Mouse (Mus musculus): ENCODE data around the gene Syn3. TPM values are rescaled to one million over a fixed set of nuclear protein-coding genes. Genes with fewer than 3 reads are reported as not detected.

Gene Syn3
- polyA plus RNA-seq, 1 experiment from 2014 or later, result 7.9 TPM

DNA sequence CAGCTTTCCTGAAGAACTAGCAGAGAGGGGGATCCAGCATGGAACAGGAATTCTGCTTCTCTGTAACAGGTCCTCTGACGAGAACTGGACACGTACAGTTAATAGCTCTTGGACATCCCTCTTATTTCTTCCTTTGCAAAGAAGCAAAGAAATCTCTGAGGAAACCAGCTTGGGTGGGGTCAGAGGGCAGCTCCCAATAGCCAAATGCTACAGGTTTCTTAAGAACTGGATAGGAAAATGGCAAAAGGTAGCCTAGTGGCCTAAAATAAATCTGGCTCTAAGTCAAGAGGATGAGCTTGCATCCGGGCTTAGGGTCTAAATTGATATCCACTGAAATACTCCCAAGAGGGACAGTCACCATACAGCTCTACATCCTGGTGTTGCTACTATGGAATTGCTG lies 225.9 kb downstream of the Syn3 start:
- no peaks in the 10 kb centered on the region for H3K36me3 ChIP-seq
- 91% methylated on average over 3 of the region's 3 CpGs for WGBS
- no peaks in the 10 kb centered on the region for H3K4me1 ChIP-seq
- H3K27ac ChIP-seq, result no peak overlapping the region
- H3K9ac ChIP-seq, result no peak overlapping the region
- H3K27me3 ChIP-seq, result no peaks in the 10 kb centered on the region
- H3K4me2 ChIP-seq (replicated peaks), result no peak overlapping the region
- ATAC-seq (ENCODE audit: low FRiP score), result no peak
- no peak overlapping the region for H3K4me3 ChIP-seq
- no peaks in the 10 kb centered on the region for H3K9me3 ChIP-seq (replicated peaks)

DNA sequence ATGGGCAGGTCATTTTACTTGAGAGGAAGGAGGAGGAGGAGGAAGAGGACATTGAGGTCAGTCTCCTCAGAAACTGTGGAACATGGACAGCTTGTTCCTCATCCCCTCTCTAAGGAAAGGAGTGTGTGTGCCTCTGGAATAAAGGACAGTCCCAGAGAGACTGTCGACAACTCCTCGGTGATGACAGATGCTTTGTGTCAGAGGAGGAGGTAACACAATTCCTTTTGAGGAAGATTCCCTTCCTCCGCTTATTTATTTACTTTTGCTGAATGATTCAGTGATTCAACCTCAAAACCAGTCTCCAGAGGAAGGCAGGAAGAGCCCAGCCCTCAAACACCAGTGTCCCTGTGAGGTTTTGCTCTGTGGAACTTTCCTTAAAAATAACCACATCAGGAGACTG lies 228.4 kb downstream of the Syn3 start:
- Histone ChIP-seq H3K9me3 (replicated peaks) (no peaks in the 10 kb centered on the region), H3K4me2 (replicated peaks) (no peak overlapping the region), H3K4me1 (no peaks in the 10 kb centered on the region), H3K27ac (no peak overlapping the region), H3K36me3 (no peaks in the 10 kb centered on the region), H3K4me3 (no peak overlapping the region), H3K27me3 (no peaks in the 10 kb centered on the region), H3K9ac (no peak overlapping the region)
- WGBS, result 48% methylated on average over 3 of the region's 3 CpGs
- ATAC-seq (ENCODE audit: low FRiP score), result no peak

DNA sequence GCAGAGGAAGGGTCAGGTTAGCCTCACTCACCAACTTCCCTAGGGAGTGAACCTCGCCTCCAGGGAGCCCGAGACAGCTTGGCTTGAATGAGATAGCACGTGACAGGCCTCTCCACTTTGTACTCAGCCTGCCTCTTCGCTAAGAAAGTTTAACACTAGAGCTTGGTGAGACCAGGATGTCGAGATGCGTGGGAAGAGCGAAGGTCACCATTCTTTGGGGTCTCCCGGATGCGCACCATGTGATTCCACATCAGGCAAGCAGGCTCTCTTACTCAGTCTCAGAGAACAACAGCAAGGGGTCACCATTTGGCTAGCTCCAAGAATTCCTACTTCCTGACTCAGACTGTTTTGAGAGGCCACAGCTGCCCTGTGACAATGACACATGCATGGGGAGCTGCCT lies 234.1 kb downstream of the Syn3 start:
- H3K9me3 ChIP-seq (replicated peaks), result 0 out of 2 replicates have a peak, but pooled peaks cover 4% of the 10 kb centered on the region
- WGBS, result 82% methylated on average over 9 of the region's 9 CpGs
- no peak overlapping the region for H3K4me3 ChIP-seq
- H3K36me3 ChIP-seq, result no peaks in the 10 kb centered on the region
- ATAC-seq (ENCODE audit: low FRiP score), result no peak
- H3K9ac ChIP-seq, result no peak overlapping the region
- no peak overlapping the region for H3K27ac ChIP-seq
- no peaks in the 10 kb centered on the region for H3K27me3 ChIP-seq
- H3K4me1 ChIP-seq, result no peaks in the 10 kb centered on the region
- H3K4me2 ChIP-seq (replicated peaks), result no peak overlapping the region

DNA sequence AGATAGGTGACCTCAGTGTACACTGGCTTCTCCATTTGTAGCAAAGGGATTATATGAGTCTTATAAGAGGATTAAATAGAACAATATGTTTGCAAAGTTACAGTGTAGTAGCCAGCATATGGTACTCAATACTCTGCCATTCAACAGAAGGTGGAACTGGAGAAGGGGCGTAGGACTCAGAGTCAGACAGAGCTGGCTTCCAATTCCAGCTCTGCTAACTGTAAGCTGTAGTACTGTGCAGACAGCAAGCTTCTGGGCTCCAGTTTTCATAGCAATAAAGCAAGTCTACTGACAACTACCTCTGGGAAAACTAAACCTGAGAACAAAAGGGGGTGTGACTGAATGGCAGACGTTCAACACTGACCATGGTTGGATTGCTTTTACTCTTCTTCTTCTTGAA lies 237.0 kb downstream of the Syn3 start:
- no peaks in the 10 kb centered on the region for H3K36me3 ChIP-seq
- WGBS, result 82% methylated on average over 2 of the region's 2 CpGs
- no peak overlapping the region for H3K4me2 ChIP-seq (replicated peaks)
- H3K4me1 ChIP-seq, result no peaks in the 10 kb centered on the region
- H3K27me3 ChIP-seq, result no peaks in the 10 kb centered on the region
- no peak overlapping the region for H3K4me3 ChIP-seq
- ATAC-seq (ENCODE audit: low FRiP score), result no peak
- 0 out of 2 replicates have a peak, but pooled peaks cover 4% of the 10 kb centered on the region for H3K9me3 ChIP-seq (replicated peaks)
- H3K27ac ChIP-seq, result no peak overlapping the region
- no peak overlapping the region for H3K9ac ChIP-seq

DNA sequence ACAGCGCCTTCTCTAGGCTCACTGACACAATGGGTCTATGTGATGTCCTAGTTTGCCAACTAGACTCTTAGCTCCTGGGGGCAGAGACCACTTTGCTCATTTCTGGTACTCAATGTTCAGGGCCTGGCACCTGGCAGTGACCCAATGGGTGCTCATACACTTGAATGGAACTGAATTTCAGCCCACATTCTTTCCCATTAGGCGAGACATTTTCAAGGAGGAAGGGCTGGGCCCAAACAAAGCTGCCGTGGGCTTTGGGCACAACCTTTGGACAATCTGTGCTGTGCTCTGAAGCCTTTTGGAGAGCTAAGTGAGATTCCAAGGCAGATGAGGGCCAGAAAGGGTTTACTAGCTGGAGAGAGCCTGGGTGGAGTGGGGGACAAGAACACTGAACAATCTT lies 239.7 kb downstream of the Syn3 start:
- ATAC-seq (ENCODE audit: low FRiP score), result no peak
- H3K27ac ChIP-seq, result no peak overlapping the region
- no peak overlapping the region for H3K4me2 ChIP-seq (replicated peaks)
- H3K9me3 ChIP-seq (replicated peaks), result 0 out of 2 replicates have a peak, but pooled peaks cover 4% of the 10 kb centered on the region
- 76% methylated on average over 3 of the region's 3 CpGs for WGBS
- H3K27me3 ChIP-seq, result no peaks in the 10 kb centered on the region
- no peak overlapping the region for H3K4me3 ChIP-seq
- no peaks in the 10 kb centered on the region for H3K36me3 ChIP-seq
- H3K4me1 ChIP-seq, result no peaks in the 10 kb centered on the region
- H3K9ac ChIP-seq, result no peak overlapping the region

DNA sequence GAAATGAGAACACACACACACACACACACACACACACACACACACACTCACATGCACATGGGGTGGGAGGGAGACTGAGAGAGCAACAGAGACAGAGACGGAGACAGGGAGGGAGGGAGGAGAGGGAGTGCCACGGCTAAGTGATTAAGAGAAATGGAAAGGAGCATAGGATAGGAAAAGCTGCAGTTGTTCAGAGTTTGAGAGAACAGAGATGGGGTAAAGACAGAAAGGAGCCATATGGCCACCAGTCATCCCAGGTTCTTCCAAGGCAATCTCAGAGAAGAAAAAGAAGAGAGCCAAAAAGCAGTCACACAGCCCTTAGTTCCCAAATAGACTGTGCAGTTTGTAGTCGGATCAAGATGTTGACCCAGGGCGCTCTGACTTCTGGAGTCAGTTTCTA lies 240.7 kb downstream of the Syn3 start:
- H3K9ac ChIP-seq, result no peak overlapping the region
- H3K9me3 ChIP-seq (replicated peaks), result 0 out of 2 replicates have a peak, but pooled peaks cover 4% of the 10 kb centered on the region
- H3K27me3 ChIP-seq, result no peaks in the 10 kb centered on the region
- no peaks in the 10 kb centered on the region for H3K36me3 ChIP-seq
- no peak overlapping the region for H3K4me3 ChIP-seq
- H3K4me1 ChIP-seq, result no peaks in the 10 kb centered on the region
- H3K4me2 ChIP-seq (replicated peaks), result no peak overlapping the region
- ATAC-seq (ENCODE audit: low FRiP score), result no peak
- WGBS, result 85% methylated on average over 4 of the region's 4 CpGs
- no peak overlapping the region for H3K27ac ChIP-seq

DNA sequence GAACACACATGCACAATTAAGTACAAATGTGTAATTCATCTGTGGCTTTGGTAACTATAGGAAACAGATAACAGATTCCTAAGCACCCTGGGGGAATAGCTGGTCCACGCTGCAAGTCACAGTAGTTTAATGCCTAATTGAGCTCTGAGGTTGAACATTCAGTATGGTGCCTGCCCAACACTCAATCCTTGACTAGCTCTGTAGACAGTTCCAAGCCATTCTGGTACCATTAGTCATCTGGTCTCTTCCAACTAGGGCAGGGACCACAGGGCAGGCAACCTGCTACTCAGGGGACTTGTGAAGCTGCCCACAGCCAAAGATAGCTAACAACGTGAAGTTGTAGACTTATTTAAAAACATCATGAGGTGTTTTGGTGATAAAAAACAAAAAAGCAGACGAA lies 241.7 kb downstream of the Syn3 start:
- 0 out of 2 replicates have a peak, but pooled peaks cover 4% of the 10 kb centered on the region for H3K9me3 ChIP-seq (replicated peaks)
- no peak overlapping the region for H3K4me3 ChIP-seq
- no peak overlapping the region for H3K27ac ChIP-seq
- no peak overlapping the region for H3K4me2 ChIP-seq (replicated peaks)
- H3K36me3 ChIP-seq, result no peaks in the 10 kb centered on the region
- H3K9ac ChIP-seq, result no peak overlapping the region
- H3K4me1 ChIP-seq, result no peaks in the 10 kb centered on the region
- H3K27me3 ChIP-seq, result no peaks in the 10 kb centered on the region
- ATAC-seq (ENCODE audit: low FRiP score), result no peak
- WGBS, result 83% methylated on average over 3 of the region's 3 CpGs

DNA sequence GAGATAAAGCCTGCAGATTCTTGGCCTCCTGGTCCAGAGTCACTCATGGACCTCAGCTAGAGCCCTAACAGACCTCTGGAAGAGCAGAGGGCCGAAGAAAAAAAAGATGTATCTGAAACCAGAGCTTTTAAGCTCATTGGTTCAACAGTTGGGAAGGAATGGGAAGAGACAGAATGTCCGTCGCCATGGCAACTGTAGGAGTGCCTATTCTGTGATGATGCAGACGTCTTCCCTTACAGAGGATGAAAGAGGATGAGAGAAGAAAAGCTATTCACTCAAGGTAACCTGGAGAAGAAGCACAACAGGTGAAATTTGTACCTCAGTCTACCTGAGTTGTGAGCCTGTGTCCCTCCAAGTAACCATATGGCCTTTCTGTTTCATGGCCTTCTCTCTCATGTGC lies 242.5 kb downstream of the Syn3 start:
- 0 out of 2 replicates have a peak, but pooled peaks cover 4% of the 10 kb centered on the region for H3K9me3 ChIP-seq (replicated peaks)

DNA sequence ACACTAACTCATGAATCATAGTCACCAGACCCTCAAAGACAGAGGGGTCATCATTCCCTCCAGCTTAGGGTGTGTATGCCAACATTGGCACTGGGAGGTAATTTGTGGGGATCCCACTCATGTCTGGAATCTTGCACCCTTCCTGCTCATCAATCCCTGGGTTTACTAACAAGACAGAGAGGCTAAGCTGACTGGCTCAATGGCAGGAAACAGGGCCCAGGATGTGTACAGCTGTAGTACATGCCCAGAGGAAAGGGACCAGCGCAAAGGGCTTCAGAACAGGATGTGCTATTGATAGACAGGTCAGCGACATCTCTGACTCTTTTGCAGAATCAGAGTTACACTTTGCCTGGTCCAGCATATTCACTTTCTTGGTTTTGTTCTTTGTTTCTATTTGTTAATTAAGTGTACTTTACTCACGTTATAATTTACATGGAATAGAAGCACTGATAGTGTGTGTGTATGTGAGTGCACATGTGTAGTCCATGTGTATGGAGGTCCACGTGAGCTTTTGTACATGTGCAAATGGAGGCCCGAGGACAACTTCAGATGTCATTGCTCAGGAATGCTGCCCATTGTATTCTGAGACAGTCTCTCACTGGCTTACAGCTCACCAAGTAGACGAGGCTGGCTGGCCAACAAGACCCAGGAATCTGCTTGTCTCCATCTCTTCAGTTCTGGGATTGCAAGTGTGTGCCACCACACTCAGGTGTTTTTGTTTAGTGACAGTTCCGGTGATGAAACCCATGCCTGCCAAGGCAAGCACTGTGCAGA lies 248.4 kb downstream of the Syn3 start:
- H3K4me1 ChIP-seq, result no peaks in the 10 kb centered on the region
- H3K27ac ChIP-seq, result no peak overlapping the region
- H3K4me2 ChIP-seq (replicated peaks), result no peak overlapping the region
- H3K36me3 ChIP-seq, result no peaks in the 10 kb centered on the region
- ATAC-seq (ENCODE audit: low FRiP score), result no peak
- H3K9me3 ChIP-seq (replicated peaks), result no peaks in the 10 kb centered on the region
- H3K27me3 ChIP-seq, result no peaks in the 10 kb centered on the region
- no peak overlapping the region for H3K9ac ChIP-seq
- H3K4me3 ChIP-seq, result no peak overlapping the region
- 67% methylated on average over 7 of the region's 7 CpGs for WGBS

More for the DNA sequence above, 242.5 kb downstream of the Syn3 start:
- WGBS, result 59% methylated on average over 4 of the region's 4 CpGs
- Histone ChIP-seq H3K4me3 (no peak overlapping the region), H3K4me1 (no peaks in the 10 kb centered on the region), H3K27me3 (no peaks in the 10 kb centered on the region), H3K27ac (no peak overlapping the region), H3K36me3 (no peaks in the 10 kb centered on the region), H3K4me2 (replicated peaks) (no peak overlapping the region), H3K9ac (no peak overlapping the region)
- ATAC-seq (ENCODE audit: low FRiP score), result no peak

DNA sequence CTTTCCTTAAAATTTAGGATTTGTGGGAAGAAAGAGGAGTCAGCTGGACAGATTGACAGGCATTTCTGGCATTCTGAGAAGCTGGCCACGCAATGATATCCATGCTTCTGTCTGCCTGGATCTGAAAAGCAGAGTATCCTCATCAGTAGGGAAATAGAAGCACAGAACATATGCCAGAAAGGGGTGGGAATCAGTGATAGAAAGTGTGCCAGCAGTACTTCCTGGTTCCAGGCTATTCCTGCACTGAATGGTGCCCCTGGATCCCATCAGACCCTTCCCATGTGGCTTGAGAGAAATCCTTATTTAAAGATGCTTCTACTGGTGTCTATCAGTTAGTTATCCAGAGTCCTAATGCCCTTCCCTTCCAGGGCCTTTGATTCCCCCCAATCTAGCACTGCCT lies 249.4 kb downstream of the Syn3 start:
- Histone ChIP-seq H3K27ac (no peak overlapping the region), H3K9me3 (replicated peaks) (no peaks in the 10 kb centered on the region), H3K27me3 (no peaks in the 10 kb centered on the region), H3K4me1 (no peaks in the 10 kb centered on the region), H3K4me2 (replicated peaks) (no peak overlapping the region), H3K9ac (no peak overlapping the region), H3K4me3 (no peak overlapping the region), H3K36me3 (no peaks in the 10 kb centered on the region)
- WGBS, result 91% methylated on average over 1 of the region's 1 CpGs
- no peak for ATAC-seq (ENCODE audit: low FRiP score)

DNA sequence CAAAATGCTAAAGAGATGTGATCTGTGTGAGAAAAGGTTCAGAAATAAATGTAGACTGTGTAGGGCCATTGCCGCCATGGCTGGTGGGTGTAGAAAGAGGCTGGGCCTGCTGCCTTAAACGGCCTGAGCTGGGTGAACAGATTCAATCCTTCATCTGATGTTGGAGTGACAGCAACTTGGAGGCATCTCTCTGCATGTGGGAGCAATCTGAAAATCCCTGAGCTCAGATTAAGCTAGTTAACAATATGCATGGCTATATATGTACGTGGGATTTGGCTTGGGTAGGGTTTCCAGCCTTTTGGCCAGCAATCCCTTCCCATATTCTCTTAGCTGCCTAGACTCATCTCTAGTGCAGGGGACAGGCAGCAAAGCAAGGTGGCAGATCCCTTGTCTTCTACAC lies 249.9 kb downstream of the Syn3 start:
- Histone ChIP-seq H3K9ac (no peak overlapping the region), H3K27me3 (no peaks in the 10 kb centered on the region), H3K4me1 (no peaks in the 10 kb centered on the region), H3K4me3 (no peak overlapping the region), H3K27ac (no peak overlapping the region), H3K4me2 (replicated peaks) (no peak overlapping the region), H3K9me3 (replicated peaks) (no peaks in the 10 kb centered on the region), H3K36me3 (no peaks in the 10 kb centered on the region)
- no peak for ATAC-seq (ENCODE audit: low FRiP score)
- 91% methylated on average over 3 of the region's 3 CpGs for WGBS

DNA sequence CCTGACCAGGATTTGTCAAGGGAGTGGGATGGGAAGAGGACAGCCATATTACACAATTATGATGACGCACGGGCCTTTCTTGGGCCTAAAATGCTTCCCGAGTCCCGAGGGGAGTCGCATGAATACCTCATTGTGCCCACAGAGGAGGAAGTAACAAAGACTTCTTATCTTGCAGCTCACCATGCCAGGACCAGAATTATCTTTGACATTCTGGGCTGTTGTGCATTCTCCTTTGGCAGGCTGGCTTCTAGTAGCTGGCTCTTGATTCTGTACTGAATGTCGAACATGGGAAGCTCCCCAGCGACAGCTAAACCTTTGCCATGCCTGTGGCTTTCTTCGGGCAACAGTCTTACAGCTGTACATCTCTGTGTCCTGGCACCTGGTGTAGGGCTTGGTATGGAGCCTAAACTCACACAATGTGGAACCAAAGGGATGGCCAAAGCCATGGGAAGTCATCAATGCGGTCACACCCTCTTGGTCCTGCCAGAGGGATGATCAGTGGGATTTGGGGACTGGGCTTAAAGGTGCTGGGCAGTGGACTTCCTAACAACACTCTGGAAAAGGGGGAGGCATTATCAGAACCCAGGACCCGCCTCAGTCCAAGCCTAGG lies 250.5 kb downstream of the Syn3 start:
- no peaks in the 10 kb centered on the region for H3K4me1 ChIP-seq
- WGBS, result 88% methylated on average over 10 of the region's 10 CpGs
- no peaks in the 10 kb centered on the region for H3K9me3 ChIP-seq (replicated peaks)
- no peak overlapping the region for H3K27ac ChIP-seq
- ATAC-seq (ENCODE audit: low FRiP score), result no peak
- H3K36me3 ChIP-seq, result no peaks in the 10 kb centered on the region
- no peak overlapping the region for H3K4me3 ChIP-seq
- H3K27me3 ChIP-seq, result no peaks in the 10 kb centered on the region
- no peak overlapping the region for H3K4me2 ChIP-seq (replicated peaks)
- H3K9ac ChIP-seq, result no peak overlapping the region

DNA sequence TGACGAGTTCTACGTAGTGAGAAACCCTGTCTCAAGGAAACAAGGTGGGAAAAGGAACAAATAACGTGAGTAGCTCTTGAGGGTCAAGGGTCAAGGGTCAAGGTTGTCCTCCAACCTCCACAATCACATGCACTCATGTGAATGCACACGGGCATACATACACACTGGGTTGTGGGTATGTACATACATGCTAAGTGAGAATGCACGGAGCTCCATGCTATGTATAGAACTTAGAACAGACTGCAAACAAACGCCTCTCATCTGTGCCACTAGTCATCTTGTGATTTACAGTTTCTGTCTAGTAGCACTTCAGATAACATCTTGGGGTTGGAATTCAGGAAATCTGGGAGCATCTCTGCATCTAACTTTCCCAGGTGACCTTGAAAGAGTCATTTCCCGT lies 253.3 kb downstream of the Syn3 start:
- no peak overlapping the region for H3K27ac ChIP-seq
- H3K27me3 ChIP-seq, result no peaks in the 10 kb centered on the region
- H3K36me3 ChIP-seq, result no peaks in the 10 kb centered on the region
- ATAC-seq (ENCODE audit: low FRiP score), result no peak
- H3K9me3 ChIP-seq (replicated peaks), result no peaks in the 10 kb centered on the region
- 85% methylated on average over 7 of the region's 7 CpGs for WGBS
- no peaks in the 10 kb centered on the region for H3K4me1 ChIP-seq
- no peak overlapping the region for H3K4me3 ChIP-seq
- H3K9ac ChIP-seq, result no peak overlapping the region
- no peak overlapping the region for H3K4me2 ChIP-seq (replicated peaks)

All from hindbrain, embryonic 12.5 days (tissue).